Mouse (Mus musculus) gastrocnemius, postnatal 14 days (tissue): ENCODE results near the gene Tab2. TPM values are rescaled to one million over a fixed set of nuclear protein-coding genes. Genes with fewer than 3 reads are reported as not detected.
"Not testable (repeated sequence)": the region's sequence is repeated elsewhere in the genome, so short reads cannot be mapped to it uniquely, and the experiment has no call there.

ENCODE experiments used
- DNase-seq: peaks from one replicate; pipeline ENCODE4 v3.0.0; 2021; ENCODE audit warnings: mixed read lengths
- intact Hi-C: fragments of 180-260 bp; cut with DNase I; formaldehyde crosslinking; loops from one replicate; pipeline ENCODE4 v1.15.1; 2025; ENCODE audit warnings: low total_unique reads
- total RNA-seq, 2 experiments: library from RNA; stranded (reverse); gene quantifications; 2 replicates each; pipeline ENCODE4 v1.2.3; 2021

Gene Tab2
- total RNA-seq, 2 experiments from 2014 or later: 38.0 to 41.7 TPM

- intact Hi-C loops: no loop called here
- no peak for DNase-seq
These were observed 55.1 kb downstream of the Tab2 start for GRCm38 (mm10) chr10:7900719-7901627.

GRCm38 (mm10) chr10:7888256-7888868 is 67.7 kb downstream of the Tab2 start:
- DNase-seq: no peak
- intact Hi-C loops: no loop called here

- intact Hi-C loops: loop anchor here (5.0 kb wide), 2 partner anchors 314 to 359 kb away; no protein-coding TSS in a partner anchor
- peak; percentile 65 for DNase-seq
These were observed 72.5 kb downstream of the Tab2 start for GRCm38 (mm10) chr10:7883524-7883923.

- intact Hi-C loops: loop anchor here (5.0 kb wide), 2 partner anchors 315 to 360 kb away; no protein-coding TSS in a partner anchor
These were observed 74.1 kb downstream of the Tab2 start for GRCm38 (mm10) chr10:7881971-7882370.

GRCm38 (mm10) chr10:7880283-7880682 is 75.7 kb downstream of the Tab2 start:
- intact Hi-C loops: loop anchor here (5.0 kb wide), 2 partner anchors 317 to 362 kb away; no protein-coding TSS in a partner anchor
- not testable (repeated sequence) for DNase-seq

More at GRCm38 (mm10) chr10:7881971-7882370, 74.1 kb downstream of the Tab2 start:
- no peak for DNase-seq

- no peak for DNase-seq
- intact Hi-C loops: no loop called here
These were observed 81.8 kb downstream of the Tab2 start for GRCm38 (mm10) chr10:7874194-7874593.

GRCm38 (mm10) chr10:7871381-7872020 is 84.5 kb downstream of the Tab2 start:
- DNase-seq: no peak
- intact Hi-C loops: no loop called here

GRCm38 (mm10) chr10:7870571-7871315 is 85.3 kb downstream of the Tab2 start:
- DNase-seq: peak; percentile 64
- intact Hi-C loops: no loop called here

- intact Hi-C loops: no loop called here
- no peak for DNase-seq
These were observed 86.3 kb downstream of the Tab2 start for GRCm38 (mm10) chr10:7869746-7870145.

GRCm38 (mm10) chr10:7867666-7868030 is 88.4 kb downstream of the Tab2 start:
- no peak for DNase-seq
- intact Hi-C loops: no loop called here

- intact Hi-C loops: no loop called here
- DNase-seq: peak; percentile 53
These were observed 89.0 kb downstream of the Tab2 start for GRCm38 (mm10) chr10:7866762-7867665.

GRCm38 (mm10) chr10:7864806-7865205 is 91.2 kb downstream of the Tab2 start:
- no peak for DNase-seq
- intact Hi-C loops: no loop called here

GRCm38 (mm10) chr10:7864184-7864583 is 91.8 kb downstream of the Tab2 start:
- intact Hi-C loops: no loop called here
- peak; percentile 38 for DNase-seq

GRCm38 (mm10) chr10:7863411-7863810 is 92.6 kb downstream of the Tab2 start:
- no peak for DNase-seq

GRCm38 (mm10) chr10:7861937-7862657 is 93.9 kb downstream of the Tab2 start:
- intact Hi-C loops: no loop called here
- DNase-seq: no peak

More at GRCm38 (mm10) chr10:7863411-7863810, 92.6 kb downstream of the Tab2 start:
- intact Hi-C loops: no loop called here

GRCm38 (mm10) chr10:7861259-7861936 is 94.6 kb downstream of the Tab2 start:
- DNase-seq: no peak
- intact Hi-C loops: no loop called here

- DNase-seq: no peak
- intact Hi-C loops: no loop called here
These were observed 95.5 kb downstream of the Tab2 start for GRCm38 (mm10) chr10:7860494-7860893.
